Mouse (Mus musculus) cerebellum, adult 11 months (tissue): ENCODE measurements around the gene Krtap1-5.
"Not testable (repeated sequence)": the region's sequence is repeated elsewhere in the genome, so short reads cannot be mapped to it uniquely, and the experiment has no call there.

Experiments used
- DNase-seq: peaks from one replicate; pipeline ENCODE4 v3.0.0; 2022

The Krtap1-5 gene

GRCm38 (mm10) chr11:99580636-99581035, at the start of gene Krtap1-5:
Gene Krtap1-5 (minus strand): TSS chr11:99581016.
- no peak for DNase-seq

GRCm38 (mm10) chr11:99628138-99628537, 47.3 kb upstream of the Krtap1-5 start, which contains the start of gene Krtap4-1:
Gene Krtap4-1 (minus strand): TSS chr11:99628238.
- DNase-seq: no peak

GRCm38 (mm10) chr11:99620335-99620734, 39.5 kb upstream of the Krtap1-5 start, which contains the start of gene Gm11562:
Gene Gm11562 (minus strand): TSS chr11:99620435.
- DNase-seq: no peak

GRCm38 (mm10) chr11:99614796-99615363, 34.1 kb upstream of the Krtap1-5 start, which contains the start of gene Krtap2-4:
Gene Krtap2-4 (minus strand): TSS chr11:99614846.
- DNase-seq: no peak

GRCm38 (mm10) chr11:99610089-99610488, 29.3 kb upstream of the Krtap1-5 start, which contains the start of gene Gm11937:
Gene Gm11937 (minus strand): TSS chr11:99610189.
- not testable (repeated sequence) for DNase-seq

- peak; percentile 9 for DNase-seq
Measured at GRCm38 (mm10) chr11:99609126-99609525, 28.3 kb upstream of the Krtap1-5 start.

GRCm38 (mm10) chr11:99603208-99603607, 22.4 kb upstream of the Krtap1-5 start, which contains the start of gene Gm11938:
Gene Gm11938 (minus strand): TSS chr11:99603308.
- DNase-seq: not testable (repeated sequence)

GRCm38 (mm10) chr11:99597742-99598141, 16.9 kb upstream of the Krtap1-5 start, which contains the start of gene Krtap9-3:
Gene Krtap9-3 (minus strand): TSS chr11:99598105.
- not testable (repeated sequence) for DNase-seq

- no peak for DNase-seq
Measured at GRCm38 (mm10) chr11:99590981-99591380, 10.2 kb upstream of the Krtap1-5 start, which contains the start of gene Krtap1-3. Gene Krtap1-3 (minus strand): TSS chr11:99591339.

- DNase-seq: no peak
Measured at GRCm38 (mm10) chr11:99585096-99585495, 4.3 kb upstream of the Krtap1-5 start.

- DNase-seq: no peak
Measured at GRCm38 (mm10) chr11:99583245-99583704, 2.5 kb upstream of the Krtap1-5 start, which contains the start of gene Krtap1-4. Gene Krtap1-4 (minus strand): TSS chr11:99583654.

GRCm38 (mm10) chr11:99581564-99581963, 748 bp upstream of the Krtap1-5 start:
- no peak for DNase-seq

- DNase-seq: no peak
Measured at GRCm38 (mm10) chr11:99581051-99581450, 235 bp upstream of the Krtap1-5 start.

GRCm38 (mm10) chr11:99574106-99574505, 6.7 kb downstream of the Krtap1-5 start:
- peak; percentile 28 for DNase-seq

GRCm38 (mm10) chr11:99573164-99573563, 7.7 kb downstream of the Krtap1-5 start:
- no peak for DNase-seq

- DNase-seq: no peak
Measured at GRCm38 (mm10) chr11:99566530-99566929, 14.3 kb downstream of the Krtap1-5 start, which contains the start of gene Krtap3-1. Gene Krtap3-1 (minus strand): TSS chr11:99566630.

GRCm38 (mm10) chr11:99562580-99562979, 18.2 kb downstream of the Krtap1-5 start:
- no peak for DNase-seq

GRCm38 (mm10) chr11:99559366-99559765, 21.4 kb downstream of the Krtap1-5 start, which contains the start of gene Gm11939:
Gene Gm11939 (minus strand): TSS chr11:99559466.
- DNase-seq: no peak

- DNase-seq: no peak
Measured at GRCm38 (mm10) chr11:99557976-99558745, 22.7 kb downstream of the Krtap1-5 start.

- DNase-seq: no peak
Measured at GRCm38 (mm10) chr11:99556753-99557152, 24.1 kb downstream of the Krtap1-5 start, which contains the start of gene Krtap3-2. Gene Krtap3-2 (minus strand): TSS chr11:99556853.

- DNase-seq: no peak
Measured at GRCm38 (mm10) chr11:99556195-99556594, 24.6 kb downstream of the Krtap1-5 start.

- no peak for DNase-seq
Measured at GRCm38 (mm10) chr11:99550765-99551164, 30.1 kb downstream of the Krtap1-5 start, which contains the start of gene Krtap3-3. Gene Krtap3-3 (minus strand): TSS chr11:99550865.

GRCm38 (mm10) chr11:99547892-99548291, 32.9 kb downstream of the Krtap1-5 start:
- DNase-seq: no peak
